Mouse (Mus musculus): ENCODE measurements around the gene Pnkp.

The Pnkp gene

DNA sequence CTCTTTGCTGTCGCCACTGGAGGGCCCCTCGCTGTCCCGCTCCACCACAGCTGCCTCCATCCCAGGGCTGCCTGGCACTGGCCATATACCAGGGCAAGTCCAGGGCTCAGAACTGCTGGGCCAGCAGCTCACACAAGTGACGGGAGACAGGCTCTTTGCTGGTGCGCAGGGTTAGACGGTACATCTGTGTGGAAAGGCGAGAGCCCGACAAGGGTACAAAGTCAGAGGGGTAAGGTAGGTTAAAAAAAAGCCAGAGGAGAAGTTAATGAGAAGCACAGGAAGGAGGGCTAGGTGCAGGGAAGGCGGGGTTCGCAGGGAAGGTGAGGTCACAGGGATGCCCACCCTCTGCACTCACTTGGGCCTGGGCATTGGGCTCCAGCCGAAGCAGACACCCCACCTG lies 43.7 kb downstream of the Pnkp start:
- DNase-seq (ENCODE audit: low read depth, low spot score), result no peak

DNA sequence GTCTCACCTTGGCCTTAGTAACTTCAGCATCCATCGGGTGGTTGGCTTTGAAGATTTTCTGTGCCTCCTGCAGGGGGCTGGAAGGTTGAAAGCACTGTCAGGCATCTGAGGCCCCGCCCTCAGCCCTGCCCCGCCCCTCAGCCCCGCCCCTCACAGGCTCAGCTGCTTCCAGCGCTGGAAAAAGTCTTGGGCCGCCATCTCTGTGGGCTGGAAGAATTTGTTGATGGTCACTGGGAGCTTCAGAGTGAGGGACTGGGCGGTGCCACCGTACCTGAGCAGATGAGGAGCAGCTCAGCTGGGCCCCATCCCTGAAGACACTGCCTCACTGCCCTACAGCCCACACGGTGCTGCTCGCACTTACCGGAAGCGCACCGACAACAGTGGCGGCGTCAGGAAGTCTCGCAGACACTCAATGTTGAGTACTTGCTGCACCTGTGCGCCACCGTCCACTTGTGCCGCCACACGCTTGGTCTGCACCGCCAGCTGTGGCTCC lies 44.3 kb downstream of the Pnkp start:
- peak; percentile 43 for DNase-seq (ENCODE audit: low read depth, low spot score)

DNA sequence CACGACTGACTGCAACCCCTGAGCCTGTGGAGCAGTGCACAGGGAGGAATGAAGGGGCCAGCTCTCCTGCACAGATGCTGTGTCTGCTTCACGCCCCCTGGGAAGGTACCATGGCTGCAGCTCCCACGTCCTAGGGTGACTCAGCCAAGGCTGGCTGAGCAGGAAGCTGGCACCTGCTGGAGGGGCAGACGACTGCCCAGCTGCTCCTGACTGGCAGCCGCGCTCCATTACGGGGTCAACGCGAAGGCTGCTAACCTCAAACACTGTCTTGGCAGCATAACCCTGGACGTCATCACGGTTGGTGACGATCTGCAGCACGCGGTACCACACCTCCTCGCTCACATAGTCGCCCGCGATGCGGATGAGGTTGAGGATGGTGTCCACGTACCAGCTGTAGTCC lies 48.5 kb downstream of the Pnkp start:
- DNase-seq (ENCODE audit: low read depth, low spot score), result no peak

- no peak for DNase-seq (ENCODE audit: low read depth, low spot score)
Observed at GRCm38 (mm10) chr7:44908706-44909476, 52.0 kb downstream of the Pnkp start.
